Mouse (Mus musculus) stomach, embryonic 14.5 days (tissue): ENCODE results near the gene Fau. TPM values are rescaled to one million over a fixed set of nuclear protein-coding genes. Genes with fewer than 3 reads are reported as not detected.

Source experiments
- ATAC-seq: fragments of 200-750 bp; cut with Nextera tagmentation; 2 replicates; pipeline ENCODE4 v1.8.0; 2017; ENCODE audit warnings: low read depth, moderate TSS enrichment; ENCODE audit not compliant: insufficient number of reproducible peaks, insufficient read depth, low FRiP score
- H3K27ac ChIP-seq: fragments of 300-500 bp; sonication (generic); 2 replicates; pipeline ENCODE4 v1.5.1; 2014; ENCODE audit warnings: mild to moderate bottlenecking, low read length, moderate library complexity, mixed read lengths
- H3K27me3 ChIP-seq: fragments of 300-500 bp; sonication (generic); 2 replicates; pipeline ENCODE4 v1.6.1; 2014; ENCODE audit warnings: low read length, control low read depth, mixed read lengths; ENCODE audit not compliant: control insufficient read depth, insufficient read depth
- H3K36me3 ChIP-seq: fragments of 300-500 bp; sonication (generic); 2 replicates; pipeline ENCODE4 v1.6.1; 2014; ENCODE audit warnings: mild to moderate bottlenecking, control low read depth, low read length, moderate library complexity, mixed read lengths; ENCODE audit not compliant: control insufficient read depth, insufficient read depth
- H3K4me1 ChIP-seq: fragments of 300-500 bp; sonication (generic); 2 replicates; pipeline ENCODE4 v1.6.1; 2014; ENCODE audit warnings: low read length, control low read depth, mixed read lengths; ENCODE audit not compliant: control insufficient read depth, insufficient read depth
- H3K4me2 ChIP-seq: fragments of 300-500 bp; sonication (generic); replicated peaks from 2 replicates; pipeline ENCODE4 v1.6.1; 2014; ENCODE audit warnings: low read depth, low read length, control low read depth
- H3K4me3 ChIP-seq: fragments of 300-500 bp; sonication (generic); 2 replicates; pipeline ENCODE4 v1.5.1; 2014; ENCODE audit warnings: low read depth, low read length, control low read depth
- H3K9ac ChIP-seq: fragments of 300-500 bp; sonication (generic); replicated peaks from 2 replicates; pipeline ENCODE4 v1.6.1; 2014; ENCODE audit warnings: low read depth, mild to moderate bottlenecking, control low read depth, low read length, moderate library complexity, mixed read lengths
- H3K9me3 ChIP-seq: fragments of 300-500 bp; sonication (generic); 2 replicates; pipeline ENCODE4 v1.6.1; 2016; ENCODE audit warnings: low read depth, low read length, control low read depth; ENCODE audit not compliant: control insufficient read depth
- WGBS: fragments of 180-500 bp; shearing (Covaris S2); extraction: QIAGEN DNeasy Blood & Tissue Kit; methylation state at CpG from one replicate; pipeline ENCODE4 v1.1.7; 2014; 5-methylcytosine and 5-hydroxymethylcytosine counted together
- polyA plus RNA-seq: library from polyadenylated mRNA; unstranded; fragments of >200 nt; fragmentation: Nextera tagmentation; extraction: Ambion mirVana; gene quantifications from 2 replicates; pipeline ENCODE4 v1.2.1, GENCODE M21; 2014

Fau gene
- polyA plus RNA-seq, 1 experiment from 2014 or later: 945 TPM

DNA sequence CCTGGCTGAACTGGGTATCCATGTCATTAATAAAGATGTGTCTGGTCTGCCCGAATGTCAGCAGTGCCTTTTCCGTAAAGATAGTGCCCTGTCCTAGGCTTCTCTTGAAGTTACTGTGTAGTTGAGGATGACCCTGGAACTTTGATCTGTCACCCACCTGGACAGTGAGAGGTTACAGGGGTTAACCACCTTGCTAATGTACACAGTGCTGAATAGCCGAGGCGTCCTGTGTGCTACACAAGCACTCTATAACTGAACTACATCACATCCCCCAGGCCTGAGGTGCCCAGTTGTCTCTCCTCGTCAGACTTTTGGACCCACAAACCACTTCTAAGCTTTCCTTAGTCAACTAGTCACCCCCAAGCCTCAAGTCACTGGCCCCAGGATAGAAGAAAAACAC is 4.8 kb downstream of the Fau start:
- Histone ChIP-seq H3K4me3 (peak overlapping the region; percentile 79), H3K36me3 (peaks cover 13% of the 10 kb centered on the region), H3K9me3 (no peaks in the 10 kb centered on the region), H3K27me3 (no peaks in the 10 kb centered on the region), H3K4me1 (peaks cover 24% of the 10 kb centered on the region), H3K9ac (peak overlapping the region; percentile 95), H3K27ac (no peak overlapping the region), H3K4me2 (peak overlapping the region; percentile 99)
- ATAC-seq: no peak
- 36% methylated on average over 5 of the region's 5 CpGs for WGBS

DNA sequence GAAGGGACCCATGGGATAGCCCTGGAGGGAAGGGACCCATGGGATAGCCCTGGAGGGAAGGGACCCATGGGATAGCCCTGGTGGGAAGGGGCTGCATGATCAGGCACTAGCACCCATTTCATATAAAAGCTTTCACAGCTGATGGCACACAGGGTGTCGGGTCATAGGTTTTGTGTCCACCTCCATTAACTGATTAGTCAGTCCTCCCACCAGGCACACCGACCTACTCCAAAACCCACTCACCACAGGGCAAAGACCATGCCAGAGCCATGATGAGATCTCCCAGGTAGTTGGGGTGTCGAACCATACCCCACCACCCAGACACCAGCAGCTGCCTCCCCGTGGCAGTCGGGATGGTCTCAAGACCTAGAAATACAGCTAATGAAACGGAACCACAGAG is 5.4 kb downstream of the Fau start:
- H3K4me2 ChIP-seq: no peak overlapping the region

DNA sequence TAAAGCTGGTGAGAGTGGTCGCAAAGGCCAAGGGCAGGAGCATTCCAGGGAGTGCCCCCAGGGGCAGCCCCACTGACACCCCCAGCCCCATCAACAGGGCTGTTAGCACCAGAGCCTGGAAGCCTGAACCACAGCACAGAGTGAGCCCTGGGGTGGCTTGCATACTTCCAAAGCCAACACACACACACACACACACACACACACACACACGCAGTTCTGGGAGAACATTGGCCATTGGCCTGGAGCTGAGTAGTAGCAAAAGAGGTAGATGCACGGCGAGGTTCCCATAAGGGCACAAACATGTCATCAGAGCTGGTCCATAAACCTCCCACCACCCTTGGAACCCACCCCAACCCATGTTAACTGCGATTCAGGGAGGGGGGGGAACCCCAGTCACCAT is 8.9 kb downstream of the Fau start:
- peak overlapping the region; percentile 49; the same call in 1 of the 2 replicates for H3K27ac ChIP-seq

More for the DNA sequence above, 5.4 kb downstream of the Fau start:
- peaks cover 13% of the 10 kb centered on the region for H3K36me3 ChIP-seq
- no peaks in the 10 kb centered on the region for H3K9me3 ChIP-seq
- H3K27ac ChIP-seq: no peak overlapping the region
- ATAC-seq: no peak
- H3K27me3 ChIP-seq: no peaks in the 10 kb centered on the region
- peaks cover 24% of the 10 kb centered on the region for H3K4me1 ChIP-seq
- no peak overlapping the region for H3K4me3 ChIP-seq
- 0 out of 2 replicates have a peak overlapping the region, but pooled peaks have one; percentile 95 for H3K9ac ChIP-seq
- WGBS: 92% methylated on average over 6 of the region's 6 CpGs

DNA sequence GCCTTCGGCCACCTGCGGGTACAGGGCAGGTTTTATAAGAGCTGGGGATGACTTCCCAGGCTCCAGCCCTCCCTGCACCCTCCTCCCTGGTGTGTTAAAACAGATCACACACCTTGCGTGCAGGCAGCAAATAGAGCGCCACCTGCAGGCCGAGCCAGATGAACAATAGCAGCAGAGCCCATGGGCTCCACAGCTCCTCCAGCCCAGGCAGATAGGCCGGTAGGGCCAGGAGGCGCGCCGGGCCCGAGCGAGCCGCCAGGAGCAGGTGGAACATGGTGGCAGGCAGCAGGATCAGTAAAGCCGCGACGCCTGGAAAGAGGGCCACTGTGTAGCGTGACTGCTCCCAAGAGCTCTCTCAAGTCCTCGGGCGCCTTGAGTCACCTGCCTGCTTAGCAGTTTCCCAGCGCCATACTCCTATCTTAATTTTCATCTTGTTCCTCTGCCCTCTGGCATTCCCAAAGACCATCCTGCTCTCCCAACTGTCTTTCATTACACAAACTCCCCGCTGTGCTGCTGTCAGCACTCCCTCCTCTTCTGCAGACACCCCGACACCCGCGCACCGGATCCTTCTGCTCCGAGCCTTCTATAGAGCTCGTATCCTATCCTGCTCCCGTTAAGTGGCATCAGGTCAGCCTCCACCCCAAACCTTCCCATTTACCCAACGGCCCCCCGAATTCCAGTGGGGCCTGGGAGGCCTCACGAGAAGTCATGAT is 9.5 kb downstream of the Fau start:
- H3K4me1 ChIP-seq: peaks cover 15% of the 10 kb centered on the region
- no peaks in the 10 kb centered on the region for H3K9me3 ChIP-seq
- no peaks in the 10 kb centered on the region for H3K27me3 ChIP-seq
- 1% methylated on average over 30 of the region's 30 CpGs for WGBS
- peak overlapping the region; percentile 40 for H3K9ac ChIP-seq
- H3K36me3 ChIP-seq: peaks cover 9% of the 10 kb centered on the region
- H3K4me3 ChIP-seq: peak overlapping the region; percentile 38
- peak overlapping the region; percentile 85 for H3K4me2 ChIP-seq
- peak; percentile 51; the same call in 1 of the 2 replicates for ATAC-seq
- H3K27ac ChIP-seq: peak overlapping the region; percentile 49; the same call in 1 of the 2 replicates

More for the DNA sequence above, 8.9 kb downstream of the Fau start:
- peak overlapping the region; percentile 85 for H3K4me2 ChIP-seq
- ATAC-seq: no peak
- peaks cover 18% of the 10 kb centered on the region for H3K4me1 ChIP-seq
- WGBS: 25% methylated on average over 5 of the region's 5 CpGs
- H3K27me3 ChIP-seq: no peaks in the 10 kb centered on the region
- H3K9me3 ChIP-seq: no peaks in the 10 kb centered on the region
- H3K4me3 ChIP-seq: peak overlapping the region; percentile 38
- no peak overlapping the region for H3K9ac ChIP-seq
- H3K36me3 ChIP-seq: peaks cover 9% of the 10 kb centered on the region

DNA sequence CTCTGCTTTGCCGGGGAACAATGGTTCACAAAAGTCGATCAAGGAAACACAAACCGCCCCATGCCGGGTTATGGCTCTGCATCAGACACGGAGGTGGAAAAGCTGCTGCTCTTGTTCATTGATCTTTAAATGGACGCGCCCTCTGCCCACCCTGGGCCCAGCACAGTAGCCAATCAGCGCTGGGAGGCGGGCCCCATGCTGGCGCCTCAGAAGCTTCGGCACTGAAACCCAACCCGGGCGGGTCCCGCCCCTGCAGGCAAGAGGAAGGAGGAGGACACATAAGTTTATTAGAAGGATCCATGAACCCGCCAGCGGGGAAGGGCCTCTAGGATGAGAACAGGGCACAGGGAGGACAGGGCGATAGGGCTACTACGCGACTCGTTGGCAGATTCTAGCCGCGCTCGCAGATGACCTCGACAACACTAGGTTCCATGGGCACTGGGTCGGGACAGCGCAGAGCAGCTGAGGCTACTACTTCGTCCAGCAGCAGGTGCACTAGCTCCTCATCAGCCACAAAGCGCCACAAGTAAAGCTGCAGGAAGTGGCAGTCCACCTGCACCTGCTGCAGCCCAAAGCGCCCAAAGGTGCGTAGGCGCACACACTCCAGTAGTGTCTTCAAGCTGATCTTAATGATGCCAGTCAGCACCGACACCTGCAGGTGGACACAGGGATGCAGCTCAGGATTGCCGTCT is 10.2 kb downstream of the Fau start, which contains the start of gene Tm7sf2:
Gene Tm7sf2 (minus strand): TSS at position 650 of the 692 bp plus-strand sequence.
- WGBS: 8% methylated on average over 33 of the region's 33 CpGs
- Histone ChIP-seq H3K9me3 (no peaks in the 10 kb centered on the region), H3K36me3 (peaks cover 9% of the 10 kb centered on the region), H3K27ac (peak within 1 kb of the TSS; percentile 74), H3K4me3 (peak within 1 kb of the TSS; percentile 38), H3K27me3 (no peaks in the 10 kb centered on the region), H3K4me1 (peaks cover 8% of the 10 kb centered on the region), H3K9ac (peak within 1 kb of the TSS; percentile 40), H3K4me2 (peak within 1 kb of the TSS; percentile 85)
- peak; percentile 94 for ATAC-seq

DNA sequence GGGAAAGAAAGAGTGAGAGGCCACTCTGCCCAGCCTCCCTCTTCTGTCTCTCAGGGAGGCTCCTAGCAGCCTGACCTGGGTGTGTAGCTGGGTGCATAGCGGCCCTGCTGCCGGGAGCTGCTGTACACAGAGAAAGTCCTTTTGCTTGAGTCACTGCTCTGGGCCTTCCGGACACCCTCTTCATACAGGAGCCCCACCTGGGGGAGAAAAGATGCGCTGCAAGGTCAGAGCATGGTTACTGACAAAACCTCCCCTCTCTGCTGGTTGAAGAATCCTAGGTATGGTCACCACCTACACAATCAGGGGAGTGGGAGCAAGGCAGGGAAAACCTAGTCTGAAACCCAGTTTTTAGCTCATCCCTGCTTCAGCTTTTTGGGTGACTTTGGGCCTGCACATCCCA is 11.3 kb downstream of the Fau start:
- Histone ChIP-seq H3K4me3 (no peak overlapping the region), H3K27me3 (no peaks in the 10 kb centered on the region), H3K4me1 (peaks cover 8% of the 10 kb centered on the region; the same call in 1 of the 2 replicates), H3K9me3 (no peaks in the 10 kb centered on the region), H3K36me3 (peaks cover 14% of the 10 kb centered on the region), H3K9ac (no peak overlapping the region), H3K4me2 (no peak overlapping the region), H3K27ac (no peak overlapping the region)
- no peak for ATAC-seq
- 68% methylated on average over 4 of the region's 4 CpGs for WGBS

DNA sequence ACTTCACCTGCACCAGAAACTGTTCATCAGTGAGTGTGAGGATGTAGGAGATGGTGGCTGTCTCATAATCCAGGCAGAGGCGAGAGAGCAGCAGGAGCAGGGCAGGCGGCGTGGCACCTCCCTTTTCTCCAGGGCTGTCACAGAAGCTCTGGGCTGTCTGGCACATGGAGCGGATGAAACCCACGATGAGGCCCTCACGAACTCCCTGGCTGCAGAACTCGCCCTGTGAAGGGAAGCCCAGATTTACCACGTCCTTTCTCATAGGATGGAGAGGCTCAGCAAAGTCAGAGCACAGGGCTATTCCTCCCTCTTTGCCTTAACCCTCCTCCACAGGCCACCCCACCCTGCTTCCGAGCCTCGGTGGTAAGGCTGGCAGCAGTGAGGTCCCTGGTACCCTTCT is 12.2 kb downstream of the Fau start:
- no peak overlapping the region for H3K4me2 ChIP-seq
- no peak overlapping the region for H3K9ac ChIP-seq
- H3K27ac ChIP-seq: no peak overlapping the region
- peaks cover 18% of the 10 kb centered on the region for H3K36me3 ChIP-seq
- H3K4me3 ChIP-seq: no peak overlapping the region
- ATAC-seq: no peak
- WGBS: 92% methylated on average over 10 of the region's 10 CpGs
- H3K4me1 ChIP-seq: peaks cover 8% of the 10 kb centered on the region; the same call in 1 of the 2 replicates
- no peaks in the 10 kb centered on the region for H3K27me3 ChIP-seq
- no peaks in the 10 kb centered on the region for H3K9me3 ChIP-seq

DNA sequence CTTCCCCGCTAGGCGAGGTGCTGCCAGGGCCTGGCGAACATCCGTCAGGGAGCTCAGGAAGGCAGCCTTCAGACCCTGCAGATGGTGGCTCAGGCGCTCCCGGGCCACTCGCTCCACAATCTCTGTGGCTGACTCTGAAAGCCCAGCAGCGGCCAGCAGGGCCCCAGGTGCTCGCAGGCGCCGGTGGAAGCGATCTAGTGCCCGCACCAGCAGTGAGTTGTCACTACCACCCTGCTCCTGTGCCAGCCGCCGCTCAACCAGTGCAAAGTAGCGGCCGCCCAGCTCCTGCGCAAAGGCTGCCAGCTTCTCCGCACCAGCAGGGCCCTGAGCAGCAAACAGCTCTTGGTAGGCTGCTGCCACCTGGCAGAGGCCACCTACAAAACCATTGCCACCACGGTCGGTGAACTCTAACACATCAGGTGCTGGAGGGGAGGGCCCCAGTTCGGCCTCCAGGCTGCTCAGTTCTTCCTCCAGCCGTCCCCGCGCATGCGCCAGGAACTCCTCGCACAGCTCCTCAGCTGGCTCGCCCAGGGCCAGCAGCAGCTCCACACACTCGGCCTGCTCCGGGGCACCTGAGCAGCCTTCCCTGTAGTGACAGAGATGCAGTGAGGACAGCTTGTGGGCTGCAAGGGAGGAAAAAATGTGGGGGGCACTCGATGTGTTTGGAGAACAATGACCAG is 13.1 kb downstream of the Fau start:
- no peak overlapping the region for H3K4me2 ChIP-seq
- 92% methylated on average over 31 of the region's 31 CpGs for WGBS
- no peaks in the 10 kb centered on the region for H3K9me3 ChIP-seq
- ATAC-seq: no peak
- H3K4me3 ChIP-seq: no peak overlapping the region
- peaks cover 8% of the 10 kb centered on the region; the same call in 1 of the 2 replicates for H3K4me1 ChIP-seq
- no peak overlapping the region for H3K9ac ChIP-seq
- no peaks in the 10 kb centered on the region for H3K27me3 ChIP-seq
- peaks cover 25% of the 10 kb centered on the region for H3K36me3 ChIP-seq
- H3K27ac ChIP-seq: no peak overlapping the region
